Mouse (Mus musculus): Measurements from ENCODE around the gene Lgals2. TPM values are rescaled to one million over a fixed set of nuclear protein-coding genes. Genes with fewer than 3 reads are reported as not detected.

The Lgals2 gene
- total and polyA plus RNA-seq, 2 experiments from 2014 or later = 0.27 to 4.6 TPM

DNA sequence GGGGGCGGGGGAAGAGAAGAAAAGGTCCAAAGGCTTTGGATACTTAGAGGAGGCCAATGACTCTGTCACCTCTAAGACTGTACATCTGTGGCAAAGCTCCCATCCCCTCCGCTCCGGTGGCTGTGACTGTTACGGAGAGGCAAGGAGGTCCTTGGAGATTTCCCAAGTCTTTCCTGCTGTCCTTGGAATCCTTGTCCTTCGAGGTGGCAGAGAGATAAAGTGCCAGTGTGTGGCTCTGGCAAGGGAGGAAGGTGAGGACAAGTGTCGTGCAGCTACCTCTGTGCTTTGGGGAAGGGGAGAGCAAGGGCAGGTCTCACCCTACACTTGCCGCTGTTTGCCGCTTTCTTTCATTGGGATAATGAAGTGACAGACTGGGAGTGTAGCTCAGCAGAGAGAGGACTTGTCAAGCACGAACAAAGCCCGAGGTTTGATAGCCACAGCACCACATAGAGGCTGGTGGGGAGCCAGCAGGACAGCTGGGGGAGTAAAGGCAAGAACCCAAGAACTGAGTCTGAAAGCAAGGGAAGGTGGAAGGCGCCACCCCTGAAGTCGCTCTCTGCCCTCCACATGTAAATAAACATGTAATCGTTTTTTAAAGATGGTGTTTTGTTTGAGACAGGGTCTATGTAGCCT is 18.6 kb upstream of the Lgals2 start:
- ATAC-seq (ENCODE audit: insufficient read depth, low read depth) (no peak), DNase-seq (ENCODE audit: low spot score) (no peak)
- no peak overlapping the region for H3K4me3 ChIP-seq (ENCODE audit: low read depth, low read length)
- no peaks in the 10 kb centered on the region for H3K9me3 ChIP-seq (replicated peaks; ENCODE audit: control insufficient read depth, low read length)
- TF ChIP-seq CTCF (IDR thresholded peaks at IDR 0.05; ENCODE audit: low read depth) (peak; percentile 9; the same call in 1 of the 2 replicates), EP300 (IDR thresholded peaks at IDR 0.05; ENCODE audit: low read depth) (no peak)
- H3K36me3 ChIP-seq (replicated peaks; ENCODE audit: control insufficient read depth, insufficient read depth, low read length) = no peaks in the 10 kb centered on the region
- no peak overlapping the region for H3K4me2 ChIP-seq (ENCODE audit: low read depth, low read length)
- H3K27me3 ChIP-seq (ENCODE audit: control insufficient read depth, insufficient read depth, low read length) = no peaks in the 10 kb centered on the region
- whole genome bisulfite sequencing = 36% methylated on average over 13 of the region's 13 CpGs
- H3K9ac ChIP-seq (replicated peaks; ENCODE audit: low read depth, low read length) = 0 out of 2 replicates have a peak overlapping the region, but pooled peaks have one; percentile 1
- peaks cover 6% of the 10 kb centered on the region; the same call in 1 of the 2 replicates for H3K4me1 ChIP-seq (ENCODE audit: control insufficient read depth, insufficient read depth)
- no peak overlapping the region for H3K27ac ChIP-seq (ENCODE audit: low read depth)

- H3K9me3 ChIP-seq (replicated peaks; ENCODE audit: control insufficient read depth, low read length) = no peaks in the 10 kb centered on the region
- H3K27me3 ChIP-seq (ENCODE audit: control insufficient read depth, insufficient read depth, low read length) = no peaks in the 10 kb centered on the region
- no peak overlapping the region for H3K4me2 ChIP-seq (ENCODE audit: low read depth, low read length)
- no peaks in the 10 kb centered on the region for H3K36me3 ChIP-seq (replicated peaks; ENCODE audit: control insufficient read depth, insufficient read depth, low read length)
- WGBS = 52% methylated on average over 5 of the region's 5 CpGs
- TF ChIP-seq EP300 (IDR thresholded peaks at IDR 0.05; ENCODE audit: low read depth) (no peak), CTCF (IDR thresholded peaks at IDR 0.05; ENCODE audit: low read depth) (peak; percentile 13; the same call in 1 of the 2 replicates)
- ATAC-seq (ENCODE audit: insufficient read depth, low read depth) (no peak), DNase-seq (ENCODE audit: low spot score) (no peak)
- H3K9ac ChIP-seq (replicated peaks; ENCODE audit: low read depth, low read length) = no peak overlapping the region
- H3K4me1 ChIP-seq (ENCODE audit: control insufficient read depth, insufficient read depth) = no peaks in the 10 kb centered on the region
- no peak overlapping the region for H3K27ac ChIP-seq (ENCODE audit: low read depth)
- H3K4me3 ChIP-seq (ENCODE audit: low read depth, low read length) = no peak overlapping the region
Observed at GRCm38 (mm10) chr15:78872021-78872608, 16.8 kb upstream of the Lgals2 start.

GRCm38 (mm10) chr15:78869775-78870174 is 14.4 kb upstream of the Lgals2 start:
- Histone ChIP-seq H3K36me3 (replicated peaks; ENCODE audit: control insufficient read depth, insufficient read depth, low read length) (no peaks in the 10 kb centered on the region), H3K4me2 (ENCODE audit: low read depth, low read length) (no peak overlapping the region), H3K27me3 (ENCODE audit: control insufficient read depth, insufficient read depth, low read length) (no peaks in the 10 kb centered on the region), H3K9me3 (replicated peaks; ENCODE audit: control insufficient read depth, low read length) (no peaks in the 10 kb centered on the region), H3K27ac (ENCODE audit: low read depth) (no peak overlapping the region), H3K9ac (replicated peaks; ENCODE audit: low read depth, low read length) (no peak overlapping the region), H3K4me3 (ENCODE audit: low read depth, low read length) (no peak overlapping the region), H3K4me1 (ENCODE audit: control insufficient read depth, insufficient read depth) (no peaks in the 10 kb centered on the region)
- TF ChIP-seq EP300 (IDR thresholded peaks at IDR 0.05; ENCODE audit: low read depth) (no peak), CTCF (IDR thresholded peaks at IDR 0.05; ENCODE audit: low read depth) (peak; percentile 67)
- DNase-seq (ENCODE audit: low spot score) (no peak), ATAC-seq (ENCODE audit: insufficient read depth, low read depth) (no peak)
- WGBS = 20% methylated on average over 6 of the region's 6 CpGs

DNA sequence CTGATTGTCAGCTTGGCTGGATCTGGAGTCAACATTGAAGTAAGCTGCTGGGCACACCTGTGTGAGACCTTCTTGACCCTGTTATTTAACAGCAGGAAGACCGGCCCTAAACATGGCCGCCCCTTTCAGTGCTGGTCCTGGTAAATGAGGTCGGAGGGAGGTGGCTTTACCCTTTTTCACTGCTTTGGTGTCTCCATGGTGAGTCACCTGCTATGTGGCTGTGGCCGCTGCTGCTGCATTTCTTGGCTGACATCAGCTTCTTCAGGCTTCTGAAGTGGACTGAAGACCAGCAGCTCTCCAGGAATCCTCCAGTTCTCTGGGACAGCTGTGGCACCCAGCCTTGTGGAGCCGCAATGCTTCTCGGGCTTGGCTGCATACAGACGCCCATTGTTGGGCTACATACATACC is 13.5 kb upstream of the Lgals2 start:
- Histone ChIP-seq H3K9ac (replicated peaks; ENCODE audit: low read depth, low read length) (no peak overlapping the region), H3K4me1 (ENCODE audit: control insufficient read depth, insufficient read depth) (0 out of 2 replicates have a peak, but pooled peaks cover 3% of the 10 kb centered on the region), H3K27me3 (ENCODE audit: control insufficient read depth, insufficient read depth, low read length) (no peaks in the 10 kb centered on the region), H3K9me3 (replicated peaks; ENCODE audit: control insufficient read depth, low read length) (no peaks in the 10 kb centered on the region), H3K4me2 (ENCODE audit: low read depth, low read length) (no peak overlapping the region), H3K4me3 (ENCODE audit: low read depth, low read length) (no peak overlapping the region), H3K36me3 (replicated peaks; ENCODE audit: control insufficient read depth, insufficient read depth, low read length) (no peaks in the 10 kb centered on the region), H3K27ac (ENCODE audit: low read depth) (peak overlapping the region; percentile 73)
- WGBS = 57% methylated on average over 7 of the region's 7 CpGs
- ATAC-seq (ENCODE audit: insufficient read depth, low read depth) (no peak), DNase-seq (ENCODE audit: low spot score) (no peak)
- TF ChIP-seq EP300 (IDR thresholded peaks at IDR 0.05; ENCODE audit: low read depth) (no peak), CTCF (IDR thresholded peaks at IDR 0.05; ENCODE audit: low read depth) (no peak)

DNA sequence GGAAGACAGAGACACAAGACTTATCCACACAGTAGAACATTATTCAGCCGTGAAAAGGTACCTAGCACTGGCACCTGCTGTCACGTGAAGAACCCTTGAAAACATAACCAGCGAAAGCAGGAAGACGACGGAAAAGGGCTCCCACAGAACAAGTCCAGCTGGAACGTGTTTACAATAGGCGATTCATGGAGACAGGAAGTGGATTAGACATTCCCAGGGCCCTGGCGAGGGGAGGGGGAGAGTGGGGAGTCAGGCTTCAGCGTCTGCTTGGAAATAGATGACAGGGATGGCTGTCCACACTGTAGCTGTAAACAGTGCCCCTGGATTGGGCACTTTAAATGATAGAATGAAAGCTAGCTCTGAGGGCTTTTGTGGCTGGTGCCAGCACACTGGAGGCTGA is 13.1 kb upstream of the Lgals2 start:
- H3K4me2 ChIP-seq (ENCODE audit: low read depth, low read length) = no peak overlapping the region
- DNase-seq (ENCODE audit: low spot score) (peak; percentile 62), ATAC-seq (ENCODE audit: insufficient read depth, low read depth) (peak; percentile 75; the same call in 1 of the 2 replicates)
- no peak overlapping the region for H3K4me3 ChIP-seq (ENCODE audit: low read depth, low read length)
- peaks cover 4% of the 10 kb centered on the region; the same call in 1 of the 2 replicates for H3K4me1 ChIP-seq (ENCODE audit: control insufficient read depth, insufficient read depth)
- no peaks in the 10 kb centered on the region for H3K27me3 ChIP-seq (ENCODE audit: control insufficient read depth, insufficient read depth, low read length)
- no peaks in the 10 kb centered on the region for H3K9me3 ChIP-seq (replicated peaks; ENCODE audit: control insufficient read depth, low read length)
- H3K36me3 ChIP-seq (replicated peaks; ENCODE audit: control insufficient read depth, insufficient read depth, low read length) = no peaks in the 10 kb centered on the region
- 33% methylated on average over 9 of the region's 9 CpGs for WGBS
- peak overlapping the region; percentile 73 for H3K27ac ChIP-seq (ENCODE audit: low read depth)
- TF ChIP-seq CTCF (IDR thresholded peaks at IDR 0.05; ENCODE audit: low read depth) (no peak), EP300 (IDR thresholded peaks at IDR 0.05; ENCODE audit: low read depth) (no peak)
- no peak overlapping the region for H3K9ac ChIP-seq (replicated peaks; ENCODE audit: low read depth, low read length)

Data from heart, postnatal 0 days (tissue).